Mouse (Mus musculus): Measurements from ENCODE around the gene Dpm3.

Dpm3 gene

GRCm38 (mm10) chr3:89231772-89232275 lies 27.3 kb upstream of the Dpm3 start:
- DNase-seq (ENCODE audit: low spot score in 2 of 2): no peak

GRCm38 (mm10) chr3:89232614-89233013 lies 26.5 kb upstream of the Dpm3 start:
- no peak for DNase-seq (ENCODE audit: low spot score in 2 of 2)

- no peak for DNase-seq (ENCODE audit: low spot score in 2 of 2)
Observed at GRCm38 (mm10) chr3:89233562-89234110, 25.5 kb upstream of the Dpm3 start.

GRCm38 (mm10) chr3:89236516-89236915 lies 22.6 kb upstream of the Dpm3 start:
- no peak for DNase-seq (ENCODE audit: low spot score in 2 of 2)

GRCm38 (mm10) chr3:89237682-89238081 lies 21.5 kb upstream of the Dpm3 start:
- peak in 1 of 2 experiments; percentile 60 for DNase-seq (ENCODE audit: low spot score in 2 of 2)

- DNase-seq (ENCODE audit: low spot score in 2 of 2): peak in 1 of 2 experiments; percentile 60
Observed at GRCm38 (mm10) chr3:89238494-89238893, 20.7 kb upstream of the Dpm3 start.

GRCm38 (mm10) chr3:89242331-89242895 lies 16.7 kb upstream of the Dpm3 start:
- peak; percentile 70 to 89 for DNase-seq (ENCODE audit: low spot score in 2 of 2)

- peak; percentile 66 to 80 for DNase-seq (ENCODE audit: low spot score in 2 of 2)
Observed at GRCm38 (mm10) chr3:89243609-89244008, 15.5 kb upstream of the Dpm3 start.

- DNase-seq (ENCODE audit: low spot score in 2 of 2): peak in 1 of 2 experiments; percentile 70
Observed at GRCm38 (mm10) chr3:89244158-89244981, 14.8 kb upstream of the Dpm3 start.

GRCm38 (mm10) chr3:89244982-89245687 lies 14.0 kb upstream of the Dpm3 start:
- DNase-seq (ENCODE audit: low spot score in 2 of 2): peak; percentile 18 to 67

- DNase-seq (ENCODE audit: low spot score in 2 of 2): peak; percentile 29 to 69
Observed at GRCm38 (mm10) chr3:89245688-89246171, 13.4 kb upstream of the Dpm3 start, which contains the start of gene Krtcap2. Gene Krtcap2, plus strand, starts transcription at chr3:89245966.

- peak; percentile 84 to 95 for DNase-seq (ENCODE audit: low spot score in 2 of 2)
Observed at GRCm38 (mm10) chr3:89246261-89247100, 12.7 kb upstream of the Dpm3 start, which contains the start of gene Trim46. Gene Trim46, minus strand, starts transcription at chr3:89246309.

GRCm38 (mm10) chr3:89247466-89247865 lies 11.7 kb upstream of the Dpm3 start:
- DNase-seq (ENCODE audit: low spot score in 2 of 2): no peak

GRCm38 (mm10) chr3:89250435-89251040 lies 8.6 kb upstream of the Dpm3 start:
- peak; percentile 63 to 81 for DNase-seq (ENCODE audit: low spot score in 2 of 2)

- DNase-seq (ENCODE audit: low spot score in 2 of 2): peak; percentile 68 to 81
Observed at GRCm38 (mm10) chr3:89251365-89251895, 7.7 kb upstream of the Dpm3 start.

- DNase-seq (ENCODE audit: low spot score in 2 of 2): no peak
Observed at GRCm38 (mm10) chr3:89254994-89255393, 4.2 kb upstream of the Dpm3 start.

GRCm38 (mm10) chr3:89256177-89256576 lies 3.0 kb upstream of the Dpm3 start:
- DNase-seq (ENCODE audit: low spot score in 2 of 2): no peak

GRCm38 (mm10) chr3:89260211-89260610 lies 1.1 kb downstream of the Dpm3 start:
- no peak for DNase-seq (ENCODE audit: low spot score in 2 of 2)

- no peak for DNase-seq (ENCODE audit: low spot score in 2 of 2)
Observed at GRCm38 (mm10) chr3:89262417-89262816, 3.3 kb downstream of the Dpm3 start.

GRCm38 (mm10) chr3:89266439-89266893 lies 7.3 kb downstream of the Dpm3 start:
- peak; percentile 69 to 85 for DNase-seq (ENCODE audit: low spot score in 2 of 2)

Data from spleen, postnatal 4 days (tissue).